Mouse (Mus musculus): ENCODE data around the gene Itpk1. TPM values are rescaled to one million over a fixed set of nuclear protein-coding genes. Genes with fewer than 3 reads are reported as not detected.

The Itpk1 gene
- 10 to 100 TPM; 36.2 to 39.1 TPM for total RNA-seq (2023)

GRCm38 (mm10) chr12:102704457-102705198 is at the start of gene Itpk1:
Itpk1 (minus strand) TSS chr12:102704930.

GRCm38 (mm10) chr12:102743589-102744574 is 39.2 kb upstream of the Itpk1 start, which contains the start of the genes Moap1 and Tmem251:
Moap1 (minus strand) TSS chr12:102743661.
Tmem251 (plus strand) TSS chr12:102743762.

GRCm38 (mm10) chr12:102554721-102555516 is 149.8 kb downstream of the Itpk1 start, which contains the start of gene Chga:
Chga (plus strand) TSS chr12:102554969.

Other genes with a start within 250 kb of the Itpk1 start
- gene Golga5, start 235.8 kb downstream of the Itpk1 start, total RNA-seq (2023): 10 to 100 TPM; 27.8 to 31.9 TPM
- gene Chga, start 150.0 kb downstream of the Itpk1 start, total RNA-seq (2023): not detected
- 1 to 10 TPM; 4.4 to 6.1 TPM for gene Moap1, start 38.7 kb upstream of the Itpk1 start, total RNA-seq (2023)
- gene Tmem251, start 38.8 kb upstream of the Itpk1 start, total RNA-seq (2023): 10 to 100 TPM; 13.9 to 15.3 TPM
- not detected for gene Gm28051, start 52.8 kb upstream of the Itpk1 start, total RNA-seq (2023)
- 10 to 100 TPM; 16.7 to 16.9 TPM for gene Gon7, start 52.9 kb upstream of the Itpk1 start, total RNA-seq (2023)
- gene Ubr7, start 53.0 kb upstream of the Itpk1 start, total RNA-seq (2023): 10 to 100 TPM; 13.9 to 15.4 TPM
- gene Gm20604, start 53.7 kb upstream of the Itpk1 start, total RNA-seq (2023): 1 to 10 TPM; 6.1 to 6.8 TPM
- 10 to 100 TPM; 35.7 to 38.0 TPM for gene Btbd7, start 173.5 kb upstream of the Itpk1 start, total RNA-seq (2023)
- not detected for gene Cox8c, start 194.4 kb upstream of the Itpk1 start, total RNA-seq (2023)
- gene Unc79, start 243.9 kb upstream of the Itpk1 start, total RNA-seq (2023): not detected